Mouse (Mus musculus) CH12.LX (cell line): ENCODE measurements around the gene Cfap74. TPM values are rescaled to one million over a fixed set of nuclear protein-coding genes. Genes with fewer than 3 reads are reported as not detected.
"Not testable (repeated sequence)": the region's sequence is repeated elsewhere in the genome, so short reads cannot be mapped to it uniquely, and the experiment has no call there.

ENCODE experiments used
- DNase-seq: peaks from one replicate; pipeline ENCODE4 v3.0.0-alpha.2; 2013; ENCODE audit errors: extremely low read depth
- H3K27ac ChIP-seq: 2 replicates; pipeline ENCODE4 v1.5.1; 2012; ENCODE audit warnings: low read depth, mild to moderate bottlenecking, control low read depth, moderate library complexity; ENCODE audit not compliant: insufficient read depth
- H3K27me3 ChIP-seq: replicated peaks from 2 replicates; pipeline ENCODE3; 2012; ENCODE audit warnings: inconsistent platforms
- H3K36me3 ChIP-seq, 2 experiments: replicated peaks in 1 of 2; 2 replicates each; pipeline versions ENCODE3 to v1.6.1; 2012; ENCODE audit warnings: inconsistent platforms in 1 of 2, low read length in 1 of 2, mild to moderate bottlenecking in 1 of 2, mixed read lengths in 1 of 2, moderate library complexity in 1 of 2; ENCODE audit not compliant: control insufficient read depth in 1 of 2, insufficient read depth in 1 of 2
- H3K4me1 ChIP-seq, 2 experiments: 2 replicates each; pipeline ENCODE4 v1.6.1; 2012; ENCODE audit warnings: inconsistent platforms in 1 of 2, moderate library complexity in 1 of 2; ENCODE audit not compliant: insufficient read depth in 2 of 2, control insufficient read depth in 1 of 2
- H3K4me2 ChIP-seq: 2 replicates; pipeline ENCODE4 v1.6.1; 2012; ENCODE audit warnings: low read depth, mild to moderate bottlenecking, control low read depth; ENCODE audit not compliant: poor library complexity, insufficient read depth, severe bottlenecking
- H3K4me3 ChIP-seq, 3 experiments: fragments of 150-350 bp in 1 of 3; sonication (generic) in 1 of 3; replicated peaks in 1 of 3; 2 replicates each; pipeline versions ENCODE3 to v1.5.1; 2011 to 2012; ENCODE audit warnings: low read depth in 2 of 3, low read length in 2 of 3, mild to moderate bottlenecking in 2 of 3, moderate library complexity in 2 of 3, control low read depth in 1 of 3, improper control_type of control experiment in 1 of 3, inconsistent platforms in 1 of 3, mixed read lengths in 1 of 3; ENCODE audit not compliant: poor library complexity in 1 of 3
- H3K79me2 ChIP-seq: replicated peaks from 2 replicates; pipeline ENCODE4 v1.6.1; 2012; ENCODE audit warnings: mild to moderate bottlenecking, moderate library complexity; ENCODE audit not compliant: control insufficient read depth, poor library complexity, insufficient read depth, severe bottlenecking; ENCODE audit errors: extremely low read depth
- H3K9ac ChIP-seq: 2 replicates; pipeline ENCODE4 v1.6.1; 2012; ENCODE audit warnings: low read depth, mild to moderate bottlenecking, control low read depth, moderate library complexity; ENCODE audit not compliant: insufficient read depth
- H3K9me3 ChIP-seq: replicated peaks from 2 replicates; pipeline ENCODE3; 2012; ENCODE audit warnings: low read length, inconsistent platforms, mixed read lengths
- BHLHE40 ChIP-seq: IDR thresholded peaks from 2 replicates; pipeline ENCODE4 v1.6.1; 2011; ENCODE audit warnings: mild to moderate bottlenecking, low read depth, low read length, improper control_type of control experiment
- CHD2 ChIP-seq: IDR thresholded peaks from 2 replicates; pipeline ENCODE4 v1.6.1; 2011; ENCODE audit warnings: low read length, improper control_type of control experiment
- EP300 ChIP-seq: IDR thresholded peaks from 2 replicates; pipeline ENCODE4 v1.6.1; 2011; ENCODE audit warnings: low read length, improper control_type of control experiment
- IRF4 ChIP-seq: IDR thresholded peaks from 2 replicates; pipeline ENCODE4 v1.6.1; 2014; ENCODE audit warnings: low read depth, mild to moderate bottlenecking, inconsistent platforms, low read length, improper control_type of control experiment
- JUND ChIP-seq: conservative IDR thresholded peaks from 2 replicates; pipeline ENCODE4 v1.6.1; 2011; ENCODE audit warnings: low read depth, low read length, improper control_type of control experiment
- MAX ChIP-seq: IDR thresholded peaks from 2 replicates; pipeline ENCODE4 v1.6.1; 2011; ENCODE audit warnings: low read length, improper control_type of control experiment
- MXI1 ChIP-seq: IDR thresholded peaks from 2 replicates; pipeline ENCODE4 v1.6.1; 2011; ENCODE audit warnings: mild to moderate bottlenecking, low read depth, low read length, improper control_type of control experiment
- NELFE ChIP-seq: IDR thresholded peaks from 2 replicates; pipeline ENCODE4 v1.6.1; 2011; ENCODE audit warnings: low read depth, low read length, improper control_type of control experiment
- PAX5 ChIP-seq: IDR thresholded peaks from 2 replicates; pipeline ENCODE4 v1.6.1; 2012; ENCODE audit warnings: low read length, inconsistent platforms, mixed read lengths
- SMC3 ChIP-seq: IDR thresholded peaks from 2 replicates; pipeline ENCODE4 v1.6.1; 2011; ENCODE audit warnings: low read depth, low read length, improper control_type of control experiment
- TBP ChIP-seq: conservative IDR thresholded peaks from 2 replicates; pipeline ENCODE4 v1.6.1; 2011; ENCODE audit warnings: low read depth, low read length, improper control_type of control experiment
- dilution Hi-C: fragments of 300-500 bp; cut with MboI; formaldehyde crosslinking; loops from 2 replicates; pipeline ENCODE4 v1.14.3; 2020; ENCODE audit warnings: low sequenced_read_pairs; ENCODE audit not compliant: extremely low pct_unique_long_range_greater_than_20kb, extremely low pct_ligation_motif_present
- in situ Hi-C: fragments of 300-500 bp; cut with MboI; formaldehyde crosslinking; loops from 3 replicates; pipeline ENCODE4 v1.14.3; 2019; ENCODE audit warnings: low sequenced_read_pairs, low pct_ligation_motif_present, low pct_unique_long_range_greater_than_20kb, mixed read lengths
- polyA plus RNA-seq: library from polyadenylated mRNA; unstranded; fragments of >175 nt; gene quantifications from 2 replicates; pipeline ENCODE4 v1.2.1, GENCODE M21; 2012; ENCODE audit warnings: low read depth; ENCODE audit not compliant: insufficient read length
- total RNA-seq, 2 experiments: library from RNA; depleted of rRNA; stranded (reverse); fragments of 300-350 nt in 1 of 2; fragments of >200 nt in 1 of 2; gene quantifications; 2 replicates each; pipeline ENCODE4 v1.2.3; 2012 to 2014

The Cfap74 gene
- total and polyA plus RNA-seq, 3 experiments = 4.7 to 8.5 (median 5.2) TPM

GRCm38 (mm10) chr4:155472716-155473290, 63.8 kb downstream of the Cfap74 start:
- peaks cover 1% of the 10 kb centered on the region for H3K9me3 ChIP-seq
- no peaks in the 10 kb centered on the region for H3K36me3 ChIP-seq
- H3K9ac ChIP-seq = no peak overlapping the region
- peaks cover 0 to 6% of the 10 kb centered on the region in 2 experiments; a peak in 2 of 4 replicates for H3K4me1 ChIP-seq
- no peak overlapping the region for H3K4me2 ChIP-seq
- no peak for DNase-seq
- peaks cover 23% of the 10 kb centered on the region for H3K27me3 ChIP-seq
- TF ChIP-seq CHD2 = no peak
- no peak for TF ChIP-seq IRF4
- no peak for TF ChIP-seq PAX5
- TF ChIP-seq BHLHE40 = no peak
- no peak for TF ChIP-seq EP300
- no peak for TF ChIP-seq SMC3
- TF ChIP-seq, all 38 proteins: peak for 0
- in situ Hi-C loops (no loop called here), dilution Hi-C loops (no loop called here)
- H3K79me2 ChIP-seq = no peaks in the 10 kb centered on the region
- no peak overlapping the region for H3K27ac ChIP-seq
- H3K4me3 ChIP-seq = no peak overlapping the region

GRCm38 (mm10) chr4:155473319-155473718, 64.3 kb downstream of the Cfap74 start:
- dilution Hi-C loops (no loop called here), in situ Hi-C loops (no loop called here)
- no peak for TF ChIP-seq MAX
- no peak for TF ChIP-seq MXI1
- no peak for TF ChIP-seq SMC3
- no peak for TF ChIP-seq NELFE
- no peak for TF ChIP-seq JUND
- no peak for TF ChIP-seq TBP
- peaks cover 0 to 6% of the 10 kb centered on the region in 2 experiments; a peak in 2 of 4 replicates for H3K4me1 ChIP-seq
- H3K27ac ChIP-seq = no peak overlapping the region
- peaks cover 23% of the 10 kb centered on the region for H3K27me3 ChIP-seq
- H3K9ac ChIP-seq = no peak overlapping the region
- no peak overlapping the region for H3K4me2 ChIP-seq
- H3K4me3 ChIP-seq = no peak overlapping the region
- H3K36me3 ChIP-seq = no peaks in the 10 kb centered on the region
- DNase-seq = no peak
- H3K9me3 ChIP-seq = no peaks in the 10 kb centered on the region
- no peaks in the 10 kb centered on the region for H3K79me2 ChIP-seq

- DNase-seq, dilution Hi-C loops, in situ Hi-C loops, H3K4me2 ChIP-seq, H3K79me2 ChIP-seq, H3K4me3 ChIP-seq, H3K9me3 ChIP-seq, H3K36me3 ChIP-seq, H3K27ac ChIP-seq, H3K9ac ChIP-seq, H3K4me1 ChIP-seq: not testable (repeated sequence)
- peaks cover 23% of the 10 kb centered on the region for H3K27me3 ChIP-seq
These were observed 64.8 kb downstream of the Cfap74 start for GRCm38 (mm10) chr4:155473796-155474195.
